Mouse (Mus musculus) stomach, embryonic 14.5 days (tissue): ENCODE measurements around the gene Negr1. TPM values are rescaled to one million over a fixed set of nuclear protein-coding genes. Genes with fewer than 3 reads are reported as not detected.

Experiments
- ATAC-seq: fragments of 200-750 bp; cut with Nextera tagmentation; 2 replicates; pipeline ENCODE4 v1.8.0; 2017; ENCODE audit warnings: low read depth, moderate TSS enrichment; ENCODE audit not compliant: insufficient number of reproducible peaks, insufficient read depth, low FRiP score
- H3K27ac ChIP-seq: fragments of 300-500 bp; sonication (generic); 2 replicates; pipeline ENCODE4 v1.5.1; 2014; ENCODE audit warnings: mild to moderate bottlenecking, low read length, moderate library complexity, mixed read lengths
- H3K27me3 ChIP-seq: fragments of 300-500 bp; sonication (generic); 2 replicates; pipeline ENCODE4 v1.6.1; 2014; ENCODE audit warnings: low read length, control low read depth, mixed read lengths; ENCODE audit not compliant: control insufficient read depth, insufficient read depth
- H3K36me3 ChIP-seq: fragments of 300-500 bp; sonication (generic); 2 replicates; pipeline ENCODE4 v1.6.1; 2014; ENCODE audit warnings: mild to moderate bottlenecking, control low read depth, low read length, moderate library complexity, mixed read lengths; ENCODE audit not compliant: control insufficient read depth, insufficient read depth
- H3K4me1 ChIP-seq: fragments of 300-500 bp; sonication (generic); 2 replicates; pipeline ENCODE4 v1.6.1; 2014; ENCODE audit warnings: low read length, control low read depth, mixed read lengths; ENCODE audit not compliant: control insufficient read depth, insufficient read depth
- H3K4me2 ChIP-seq: fragments of 300-500 bp; sonication (generic); replicated peaks from 2 replicates; pipeline ENCODE4 v1.6.1; 2014; ENCODE audit warnings: low read depth, low read length, control low read depth
- H3K4me3 ChIP-seq: fragments of 300-500 bp; sonication (generic); 2 replicates; pipeline ENCODE4 v1.5.1; 2014; ENCODE audit warnings: low read depth, low read length, control low read depth
- H3K9ac ChIP-seq: fragments of 300-500 bp; sonication (generic); replicated peaks from 2 replicates; pipeline ENCODE4 v1.6.1; 2014; ENCODE audit warnings: low read depth, mild to moderate bottlenecking, control low read depth, low read length, moderate library complexity, mixed read lengths
- H3K9me3 ChIP-seq: fragments of 300-500 bp; sonication (generic); 2 replicates; pipeline ENCODE4 v1.6.1; 2016; ENCODE audit warnings: low read depth, low read length, control low read depth; ENCODE audit not compliant: control insufficient read depth
- WGBS: fragments of 180-500 bp; shearing (Covaris S2); extraction: QIAGEN DNeasy Blood & Tissue Kit; methylation state at CpG from one replicate; pipeline ENCODE4 v1.1.7; 2014; 5-methylcytosine and 5-hydroxymethylcytosine counted together
- polyA plus RNA-seq: library from polyadenylated mRNA; unstranded; fragments of >200 nt; fragmentation: Nextera tagmentation; extraction: Ambion mirVana; gene quantifications from 2 replicates; pipeline ENCODE4 v1.2.1, GENCODE M21; 2014

Negr1 gene
- polyA plus RNA-seq, 1 experiment from 2014 or later: 9.8 TPM

- 81% methylated on average over 1 of the region's 1 CpGs for WGBS
- Histone ChIP-seq H3K27me3 (no peaks in the 10 kb centered on the region), H3K9ac (no peak overlapping the region), H3K36me3 (no peaks in the 10 kb centered on the region), H3K4me2 (no peak overlapping the region), H3K4me3 (no peak overlapping the region), H3K9me3 (no peaks in the 10 kb centered on the region), H3K4me1 (peaks cover 6% of the 10 kb centered on the region; the same call in 1 of the 2 replicates), H3K27ac (no peak overlapping the region)
- no peak for ATAC-seq
Observed at GRCm38 (mm10) chr3:156883873-156884272, 322.3 kb downstream of the Negr1 start.

DNA sequence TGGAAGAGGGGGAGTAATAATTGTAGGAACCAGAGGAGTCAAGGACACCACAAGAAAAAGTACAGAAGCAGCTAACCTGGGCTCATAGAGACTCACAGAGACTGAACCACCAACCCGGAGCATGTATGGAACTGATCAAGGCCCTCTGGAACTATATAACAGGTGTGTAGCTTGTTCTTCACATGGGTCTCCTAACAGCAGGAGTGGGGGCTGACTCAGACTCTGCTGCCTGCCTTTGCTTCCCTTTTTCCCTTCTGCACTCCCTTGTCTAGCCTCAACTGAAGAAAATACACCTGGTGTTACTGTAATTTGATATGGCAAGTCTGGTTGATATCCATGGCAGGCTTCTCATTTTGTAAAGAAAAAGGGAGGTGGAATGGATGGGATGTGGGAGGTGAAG, 324.1 kb downstream of the Negr1 start:
- Histone ChIP-seq H3K27me3 (no peaks in the 10 kb centered on the region), H3K9ac (no peak overlapping the region), H3K9me3 (no peaks in the 10 kb centered on the region), H3K27ac (no peak overlapping the region), H3K4me3 (no peak overlapping the region), H3K4me2 (no peak overlapping the region), H3K36me3 (no peaks in the 10 kb centered on the region), H3K4me1 (peaks cover 6% of the 10 kb centered on the region; the same call in 1 of the 2 replicates)
- ATAC-seq: no peak
- WGBS: 68% methylated on average over 1 of the region's 1 CpGs

GRCm38 (mm10) chr3:156886915-156887314, 325.3 kb downstream of the Negr1 start:
- Histone ChIP-seq H3K27ac (no peak overlapping the region), H3K27me3 (no peaks in the 10 kb centered on the region), H3K36me3 (no peaks in the 10 kb centered on the region), H3K4me3 (no peak overlapping the region), H3K9me3 (no peaks in the 10 kb centered on the region), H3K4me2 (no peak overlapping the region), H3K9ac (no peak overlapping the region), H3K4me1 (no peaks in the 10 kb centered on the region)
- WGBS: 78% methylated on average over 3 of the region's 3 CpGs
- no peak for ATAC-seq

- H3K9me3 ChIP-seq: no peaks in the 10 kb centered on the region
- H3K27ac ChIP-seq: no peak overlapping the region
- H3K36me3 ChIP-seq: no peaks in the 10 kb centered on the region
- H3K4me1 ChIP-seq: no peaks in the 10 kb centered on the region
- ATAC-seq: no peak
- H3K4me3 ChIP-seq: no peak overlapping the region
- H3K4me2 ChIP-seq: no peak overlapping the region
- no peaks in the 10 kb centered on the region for H3K27me3 ChIP-seq
- H3K9ac ChIP-seq: no peak overlapping the region
- 66% methylated on average over 4 of the region's 4 CpGs for WGBS
Observed at GRCm38 (mm10) chr3:156890986-156891385, 329.4 kb downstream of the Negr1 start.

DNA sequence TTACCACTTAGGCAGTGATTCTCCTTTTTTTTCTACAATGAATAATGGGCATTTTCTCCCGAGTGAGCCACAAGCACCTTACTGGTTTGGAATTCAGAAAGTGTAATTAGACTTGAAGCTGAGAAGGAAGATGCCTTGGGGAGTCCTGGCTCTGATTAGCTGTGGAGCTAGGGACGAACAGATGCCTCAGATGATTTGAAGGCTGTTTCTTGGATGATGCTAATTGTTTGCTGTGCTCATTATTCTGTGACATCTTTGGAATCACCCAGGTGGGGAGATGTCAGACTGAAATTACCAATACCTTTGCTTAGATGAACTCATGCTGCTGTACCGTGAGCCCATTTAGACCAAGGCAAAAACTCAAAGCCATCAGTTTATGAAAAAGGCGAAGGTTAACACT, 333.7 kb downstream of the Negr1 start:
- ATAC-seq: no peak
- no peak overlapping the region for H3K9ac ChIP-seq
- no peaks in the 10 kb centered on the region for H3K9me3 ChIP-seq
- H3K27ac ChIP-seq: no peak overlapping the region
- WGBS: 50% methylated on average over 4 of the region's 4 CpGs
- H3K27me3 ChIP-seq: no peaks in the 10 kb centered on the region
- H3K36me3 ChIP-seq: no peaks in the 10 kb centered on the region
- H3K4me1 ChIP-seq: no peaks in the 10 kb centered on the region
- no peak overlapping the region for H3K4me3 ChIP-seq
- H3K4me2 ChIP-seq: no peak overlapping the region

- Histone ChIP-seq H3K4me3 (no peak overlapping the region), H3K9me3 (no peaks in the 10 kb centered on the region), H3K4me1 (no peaks in the 10 kb centered on the region), H3K36me3 (no peaks in the 10 kb centered on the region), H3K9ac (no peak overlapping the region), H3K27me3 (no peaks in the 10 kb centered on the region), H3K27ac (no peak overlapping the region), H3K4me2 (no peak overlapping the region)
- 73% methylated on average over 4 of the region's 4 CpGs for WGBS
- no peak for ATAC-seq
Observed at GRCm38 (mm10) chr3:156896106-156896505, 334.5 kb downstream of the Negr1 start.

DNA sequence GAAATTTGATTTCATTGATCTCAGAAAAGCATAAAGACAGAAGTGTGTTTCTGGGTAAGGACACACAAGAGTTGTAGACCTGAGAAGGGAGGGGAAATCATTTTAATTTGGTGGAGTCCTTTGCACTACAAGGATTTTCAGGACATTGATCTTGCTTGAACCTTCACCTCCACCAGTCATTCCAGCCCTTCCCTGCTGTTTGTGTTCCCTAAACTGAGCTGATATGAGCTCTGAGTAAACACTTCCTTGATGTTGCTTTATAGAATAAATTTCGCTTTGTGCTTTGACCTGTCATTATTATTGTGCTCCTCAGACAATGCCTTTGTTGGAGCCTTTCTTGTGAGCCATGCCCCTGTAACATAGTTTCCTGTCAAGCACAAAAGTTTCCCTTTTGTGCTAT, 335.0 kb downstream of the Negr1 start:
- Histone ChIP-seq H3K27me3 (no peaks in the 10 kb centered on the region), H3K4me1 (no peaks in the 10 kb centered on the region), H3K27ac (no peak overlapping the region), H3K9ac (no peak overlapping the region), H3K9me3 (no peaks in the 10 kb centered on the region), H3K36me3 (no peaks in the 10 kb centered on the region), H3K4me2 (no peak overlapping the region), H3K4me3 (no peak overlapping the region)
- 68% methylated on average over 1 of the region's 1 CpGs for WGBS
- ATAC-seq: no peak

DNA sequence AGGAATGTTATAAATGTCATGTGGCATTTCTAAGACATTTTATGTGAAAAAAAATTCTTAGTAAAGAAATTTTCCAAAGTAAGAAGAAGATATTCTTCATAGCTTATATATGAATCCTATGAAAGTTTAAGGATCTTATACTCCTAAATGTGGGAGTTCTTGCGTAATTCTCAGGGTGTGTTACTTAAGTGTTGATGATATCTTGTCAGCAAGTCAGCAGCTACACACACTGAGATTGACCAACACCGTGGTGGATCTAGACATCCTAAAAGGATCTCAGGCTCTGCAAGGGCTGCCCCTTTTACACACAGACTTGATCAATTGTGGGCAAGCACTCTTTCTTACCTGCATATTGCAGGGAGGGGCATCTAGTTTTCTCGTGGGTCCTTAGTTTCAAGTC, 339.5 kb downstream of the Negr1 start:
- 85% methylated on average over 3 of the region's 3 CpGs for WGBS
- Histone ChIP-seq H3K4me2 (no peak overlapping the region), H3K27ac (no peak overlapping the region), H3K36me3 (no peaks in the 10 kb centered on the region), H3K27me3 (no peaks in the 10 kb centered on the region), H3K4me1 (no peaks in the 10 kb centered on the region), H3K9me3 (no peaks in the 10 kb centered on the region), H3K4me3 (no peak overlapping the region), H3K9ac (no peak overlapping the region)
- no peak for ATAC-seq

GRCm38 (mm10) chr3:156903925-156904576, 342.5 kb downstream of the Negr1 start:
- 80% methylated on average over 9 of the region's 9 CpGs for WGBS
- no peaks in the 10 kb centered on the region for H3K27me3 ChIP-seq
- no peaks in the 10 kb centered on the region for H3K4me1 ChIP-seq
- no peak overlapping the region for H3K27ac ChIP-seq
- H3K36me3 ChIP-seq: no peaks in the 10 kb centered on the region
- H3K9ac ChIP-seq: no peak overlapping the region
- no peak for ATAC-seq
- H3K4me3 ChIP-seq: no peak overlapping the region
- H3K4me2 ChIP-seq: no peak overlapping the region
- no peaks in the 10 kb centered on the region for H3K9me3 ChIP-seq
